Mouse (Mus musculus) G1E (cell line): ENCODE results near the gene Fam81b. TPM values are rescaled to one million over a fixed set of nuclear protein-coding genes. Genes with fewer than 3 reads are reported as not detected.
A peak's percentile ranks its signal among the peaks of the same experiment; 100 is the strongest.

Experiments used
- ATAC-seq: 2 replicates; pipeline ENCODE4 v1.8.0; 2016; ENCODE audit warnings: mild to moderate bottlenecking; ENCODE audit not compliant: insufficient number of reproducible peaks, poor library complexity, low FRiP score, severe bottlenecking; ENCODE audit errors: extremely low read depth
- DNase-seq: peaks from one replicate; pipeline ENCODE4 v3.0.0; 2012; ENCODE audit warnings: low spot score
- H3K27me3 ChIP-seq: 2 replicates; pipeline ENCODE4 v1.6.1; 2012; ENCODE audit warnings: mild to moderate bottlenecking, low read length, inconsistent platforms; ENCODE audit not compliant: insufficient read depth
- H3K36me3 ChIP-seq: replicated peaks from 2 replicates; pipeline ENCODE3; 2012; ENCODE audit warnings: mild to moderate bottlenecking, inconsistent platforms
- H3K4me1 ChIP-seq: 2 replicates; pipeline ENCODE4 v1.6.1; 2012; ENCODE audit warnings: low read depth, low read length, inconsistent platforms, mixed read lengths; ENCODE audit not compliant: insufficient read depth
- H3K4me3 ChIP-seq: 2 replicates; pipeline ENCODE4 v1.5.1; 2012; ENCODE audit warnings: low read depth, mild to moderate bottlenecking, inconsistent platforms, low read length, moderate library complexity, mixed read lengths
- H3K9me3 ChIP-seq: replicated peaks from 2 replicates; pipeline ENCODE4 v1.6.1; 2012; ENCODE audit warnings: inconsistent platforms
- CTCF ChIP-seq: IDR thresholded peaks from 2 replicates; pipeline ENCODE4 v1.5.1; 2012; ENCODE audit warnings: low read depth, low read length, inconsistent platforms, mixed read lengths
- GATA1 ChIP-seq: IDR thresholded peaks from 2 replicates; pipeline ENCODE4 v1.6.1; 2012; ENCODE audit warnings: borderline replicate concordance, low read length, inconsistent platforms, mixed read lengths
- GATA2 ChIP-seq: IDR thresholded peaks from 2 replicates; pipeline ENCODE4 v1.6.1; 2012; ENCODE audit warnings: low read depth, low read length, inconsistent platforms, borderline replicate concordance
- POLR2AphosphoS5 ChIP-seq: IDR thresholded peaks from 2 replicates; pipeline ENCODE4 v1.6.1; 2012; ENCODE audit warnings: low read depth, low read length, inconsistent platforms; ENCODE audit not compliant: insufficient replicate concordance
- TAL1 ChIP-seq: conservative IDR thresholded peaks from 2 replicates; pipeline ENCODE4 v1.6.1; 2012; ENCODE audit warnings: low read depth, low read length, inconsistent platforms, mixed read lengths
- polyA plus RNA-seq: library from polyadenylated mRNA; stranded (reverse); fragments of >175 nt; gene quantifications from 2 replicates; pipeline ENCODE4 v1.2.3, GENCODE M21; 2012
- total RNA-seq, 2 experiments: library from RNA; stranded (forward) in 1 of 2; stranded (reverse) in 1 of 2; fragments of 200-1000 nt in 1 of 2; fragments of >200 nt in 1 of 2; fragmentation: Nextera tagmentation in 1 of 2; gene quantifications; 2 replicates each; pipeline ENCODE4 v1.2.3; 2014 to 2017

The Fam81b gene
- total and polyA plus RNA-seq, 3 experiments = 0.16 to 0.30 TPM; not detected in 1

GRCm38 (mm10) chr13:76258766-76259165, 46.1 kb downstream of the Fam81b start:
- H3K9me3 ChIP-seq = no peaks in the 10 kb centered on the region
- H3K36me3 ChIP-seq = no peaks in the 10 kb centered on the region
- TF ChIP-seq GATA1 (no peak), TAL1 (no peak), CTCF (no peak), POLR2AphosphoS5 (no peak), GATA2 (no peak)
- ATAC-seq (no peak), DNase-seq (no peak)
- peaks cover 16% of the 10 kb centered on the region for H3K4me1 ChIP-seq
- no peak overlapping the region for H3K4me3 ChIP-seq
- H3K27me3 ChIP-seq = peaks cover 3% of the 10 kb centered on the region

- TF ChIP-seq POLR2AphosphoS5 = no peak
- TF ChIP-seq GATA1 = no peak
- no peak for TF ChIP-seq GATA2
- no peak for TF ChIP-seq CTCF
- no peak for TF ChIP-seq TAL1
- peak; percentile 91 for ATAC-seq
These were observed 48.5 kb downstream of the Fam81b start for GRCm38 (mm10) chr13:76256350-76256749.

GRCm38 (mm10) chr13:76250092-76250491, 54.8 kb downstream of the Fam81b start:
- Histone ChIP-seq H3K27me3 (no peaks in the 10 kb centered on the region), H3K9me3 (no peaks in the 10 kb centered on the region), H3K4me3 (no peak overlapping the region), H3K4me1 (no peaks in the 10 kb centered on the region), H3K36me3 (no peaks in the 10 kb centered on the region)
- TF ChIP-seq TAL1 (no peak), GATA1 (no peak), GATA2 (no peak), CTCF (no peak), POLR2AphosphoS5 (no peak)
- ATAC-seq (no peak), DNase-seq (no peak)

More at GRCm38 (mm10) chr13:76256350-76256749, 48.5 kb downstream of the Fam81b start:
- H3K9me3 ChIP-seq = no peaks in the 10 kb centered on the region
- H3K4me1 ChIP-seq = peaks cover 16% of the 10 kb centered on the region
- H3K36me3 ChIP-seq = no peaks in the 10 kb centered on the region
- DNase-seq = peak; percentile 4
- no peak overlapping the region for H3K4me3 ChIP-seq
- no peaks in the 10 kb centered on the region for H3K27me3 ChIP-seq

GRCm38 (mm10) chr13:76249066-76249465, 55.8 kb downstream of the Fam81b start:
- H3K9me3 ChIP-seq = no peaks in the 10 kb centered on the region
- H3K4me1 ChIP-seq = no peaks in the 10 kb centered on the region
- H3K4me3 ChIP-seq = no peak overlapping the region
- DNase-seq (no peak), ATAC-seq (no peak)
- H3K36me3 ChIP-seq = no peaks in the 10 kb centered on the region
- no peaks in the 10 kb centered on the region for H3K27me3 ChIP-seq
- TF ChIP-seq GATA1 (no peak), TAL1 (no peak), CTCF (no peak), POLR2AphosphoS5 (no peak), GATA2 (no peak)

DNA sequence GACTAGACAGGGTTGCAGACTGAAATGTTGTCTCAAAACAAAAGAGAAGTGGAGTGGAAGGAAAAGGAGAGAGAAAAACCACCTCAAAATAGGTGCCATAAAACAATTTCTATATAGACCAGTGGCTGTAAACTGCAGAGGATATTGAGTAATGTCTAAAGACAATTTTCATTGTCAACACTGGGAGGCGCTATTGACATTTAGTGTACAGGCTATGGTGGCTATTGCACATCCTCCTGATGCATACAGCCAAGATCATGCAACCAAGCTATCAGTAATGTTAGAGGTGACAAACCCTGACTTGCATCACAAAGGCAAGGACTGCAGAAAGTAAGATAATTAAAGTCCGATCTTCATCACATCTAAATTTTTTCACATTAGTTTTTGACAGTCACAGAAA, 89.5 kb downstream of the Fam81b start:
- DNase-seq = peak; percentile 6
- Histone ChIP-seq H3K36me3 (no peaks in the 10 kb centered on the region), H3K9me3 (no peaks in the 10 kb centered on the region; the same call in 1 of the 2 replicates), H3K4me1 (no peaks in the 10 kb centered on the region), H3K4me3 (no peak overlapping the region), H3K27me3 (no peaks in the 10 kb centered on the region)
- ATAC-seq = peak; percentile 45; the same call in 1 of the 2 replicates
- no peak for TF ChIP-seq GATA2
- TF ChIP-seq CTCF = peak; percentile 45; the same call in 1 of the 2 replicates

DNA sequence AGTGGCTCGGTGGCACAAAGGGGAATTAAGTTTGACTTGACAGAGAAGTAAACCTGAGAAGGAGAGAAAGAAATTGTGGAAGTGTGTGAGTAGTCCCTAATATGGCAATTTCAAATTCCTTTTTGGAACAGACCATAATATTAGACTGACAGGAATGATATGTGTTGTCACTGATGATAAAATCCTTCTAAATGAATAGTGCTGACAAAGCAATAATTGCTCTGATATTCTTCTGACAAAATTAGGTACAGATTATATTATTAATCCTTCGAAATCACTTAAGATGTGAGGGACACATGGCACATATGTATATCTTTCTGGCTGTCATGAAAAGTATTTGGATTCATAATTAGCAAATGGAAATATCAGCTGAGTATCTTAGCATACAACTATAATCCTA, 89.9 kb downstream of the Fam81b start:
- H3K4me1 ChIP-seq = no peaks in the 10 kb centered on the region
- H3K36me3 ChIP-seq = no peaks in the 10 kb centered on the region
- DNase-seq = no peak
- no peak for TF ChIP-seq CTCF
- no peak for TF ChIP-seq GATA2
- TF ChIP-seq TAL1 = no peak
- TF ChIP-seq GATA1 = no peak
- no peak for TF ChIP-seq POLR2AphosphoS5
- H3K27me3 ChIP-seq = no peaks in the 10 kb centered on the region
- no peaks in the 10 kb centered on the region; the same call in 1 of the 2 replicates for H3K9me3 ChIP-seq
- H3K4me3 ChIP-seq = no peak overlapping the region
- ATAC-seq = no peak

GRCm38 (mm10) chr13:76199943-76200342, 104.9 kb downstream of the Fam81b start:
- TF ChIP-seq POLR2AphosphoS5 = no peak
- TF ChIP-seq GATA1 = no peak
- TF ChIP-seq TAL1 = no peak
- no peak for TF ChIP-seq CTCF
- TF ChIP-seq GATA2 = no peak
- DNase-seq (no peak), ATAC-seq (no peak)
- Histone ChIP-seq H3K27me3 (no peaks in the 10 kb centered on the region), H3K4me3 (no peak overlapping the region), H3K36me3 (peaks cover 5% of the 10 kb centered on the region), H3K4me1 (no peaks in the 10 kb centered on the region), H3K9me3 (peaks cover 2% of the 10 kb centered on the region)
